Mouse (Mus musculus) midbrain, embryonic 14.5 days (tissue): ENCODE measurements around the gene Vamp2. TPM values are rescaled to one million over a fixed set of nuclear protein-coding genes. Genes with fewer than 3 reads are reported as not detected.
A peak's percentile ranks its signal among the peaks of the same experiment; 100 is the strongest.

Experiments used
- ATAC-seq: fragments of 200-750 bp; cut with Nextera tagmentation; 2 replicates; pipeline ENCODE4 v1.8.0; 2017; ENCODE audit warnings: moderate number of reproducible peaks, moderate library complexity; ENCODE audit not compliant: low FRiP score, low TSS enrichment
- DNase-seq: peaks from one replicate; pipeline ENCODE4 v3.0.0-alpha.2; 2015
- H3K27ac ChIP-seq: fragments of 300-500 bp; sonication (generic); replicated peaks from 2 replicates; pipeline ENCODE4 v1.5.1; 2014; ENCODE audit warnings: mild to moderate bottlenecking, low read depth, low read length, moderate library complexity
- H3K27me3 ChIP-seq: fragments of 300-500 bp; sonication (generic); 2 replicates; pipeline ENCODE4 v1.6.1; 2014; ENCODE audit warnings: low read length, control low read depth, mixed read lengths; ENCODE audit not compliant: control insufficient read depth, insufficient read depth
- H3K36me3 ChIP-seq: fragments of 300-500 bp; sonication (generic); 2 replicates; pipeline ENCODE4 v1.6.1; 2014; ENCODE audit warnings: low read length, control low read depth; ENCODE audit not compliant: control insufficient read depth, insufficient read depth
- H3K4me1 ChIP-seq: fragments of 300-500 bp; sonication (generic); 2 replicates; pipeline ENCODE4 v1.6.1; 2014; ENCODE audit warnings: mild to moderate bottlenecking, antibody characterized with exemption, low read length, control low read depth; ENCODE audit not compliant: control insufficient read depth, insufficient read depth
- H3K4me2 ChIP-seq: fragments of 300-500 bp; sonication (generic); 2 replicates; pipeline ENCODE4 v1.6.1; 2014; ENCODE audit warnings: mild to moderate bottlenecking, low read length, moderate library complexity
- H3K4me3 ChIP-seq: fragments of 300-500 bp; sonication (generic); replicated peaks from 2 replicates; pipeline ENCODE4 v1.5.1; 2014; ENCODE audit warnings: low read depth, low read length
- H3K9ac ChIP-seq: fragments of 300-500 bp; sonication (generic); replicated peaks from 2 replicates; pipeline ENCODE4 v1.6.1; 2014; ENCODE audit warnings: mild to moderate bottlenecking, low read length, moderate library complexity
- H3K9me3 ChIP-seq: fragments of 300-500 bp; sonication (generic); 2 replicates; pipeline ENCODE4 v1.6.1; 2016; ENCODE audit warnings: low read length, control low read depth, mixed read lengths; ENCODE audit not compliant: control insufficient read depth
- WGBS: fragments of 180-500 bp; shearing (Covaris S2); extraction: QIAGEN DNeasy Blood & Tissue Kit; methylation state at CpG from one replicate; pipeline ENCODE4 v1.1.7; 2014; 5-methylcytosine and 5-hydroxymethylcytosine counted together
- polyA plus RNA-seq: library from polyadenylated mRNA; unstranded; fragments of >200 nt; fragmentation: Nextera tagmentation; extraction: Ambion mirVana; gene quantifications from 2 replicates; pipeline ENCODE4 v1.2.1, GENCODE M21; 2014

The Vamp2 gene
- polyA plus RNA-seq, 1 experiment from 2014 or later = 260 TPM

DNA sequence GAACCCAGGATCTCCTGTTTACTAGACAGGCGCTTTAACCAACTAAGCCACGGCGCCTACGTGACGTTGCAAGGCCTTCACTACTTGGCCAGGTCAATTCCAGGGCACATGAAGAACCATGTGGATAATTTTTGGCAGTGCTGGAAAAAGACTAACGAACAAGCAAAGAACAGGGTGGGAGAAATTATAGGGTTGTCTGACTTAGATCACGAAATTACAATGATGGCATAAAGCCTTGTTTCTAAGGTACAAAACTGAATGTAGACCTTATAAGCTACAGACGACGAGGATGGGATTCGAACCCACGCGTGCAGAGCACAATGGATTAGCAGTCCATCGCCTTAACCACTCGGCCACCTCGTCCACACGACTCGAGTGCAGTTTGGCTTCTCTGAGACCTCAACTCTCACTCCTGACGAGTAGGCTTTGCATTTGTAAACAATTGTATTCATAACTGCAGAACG is 25.5 kb upstream of the Vamp2 start:
- Histone ChIP-seq H3K4me3 (peak overlapping the region; percentile 67), H3K36me3 (no peaks in the 10 kb centered on the region), H3K27me3 (no peaks in the 10 kb centered on the region), H3K27ac (peak overlapping the region; percentile 65), H3K4me1 (peaks cover 38% of the 10 kb centered on the region), H3K9ac (no peak overlapping the region; the same call in 1 of the 2 replicates), H3K9me3 (no peaks in the 10 kb centered on the region), H3K4me2 (peak overlapping the region; percentile 94)
- DNase-seq = peak; percentile 95
- WGBS = under 1% methylated on average over 19 of the region's 19 CpGs
- peak; percentile 66 for ATAC-seq

DNA sequence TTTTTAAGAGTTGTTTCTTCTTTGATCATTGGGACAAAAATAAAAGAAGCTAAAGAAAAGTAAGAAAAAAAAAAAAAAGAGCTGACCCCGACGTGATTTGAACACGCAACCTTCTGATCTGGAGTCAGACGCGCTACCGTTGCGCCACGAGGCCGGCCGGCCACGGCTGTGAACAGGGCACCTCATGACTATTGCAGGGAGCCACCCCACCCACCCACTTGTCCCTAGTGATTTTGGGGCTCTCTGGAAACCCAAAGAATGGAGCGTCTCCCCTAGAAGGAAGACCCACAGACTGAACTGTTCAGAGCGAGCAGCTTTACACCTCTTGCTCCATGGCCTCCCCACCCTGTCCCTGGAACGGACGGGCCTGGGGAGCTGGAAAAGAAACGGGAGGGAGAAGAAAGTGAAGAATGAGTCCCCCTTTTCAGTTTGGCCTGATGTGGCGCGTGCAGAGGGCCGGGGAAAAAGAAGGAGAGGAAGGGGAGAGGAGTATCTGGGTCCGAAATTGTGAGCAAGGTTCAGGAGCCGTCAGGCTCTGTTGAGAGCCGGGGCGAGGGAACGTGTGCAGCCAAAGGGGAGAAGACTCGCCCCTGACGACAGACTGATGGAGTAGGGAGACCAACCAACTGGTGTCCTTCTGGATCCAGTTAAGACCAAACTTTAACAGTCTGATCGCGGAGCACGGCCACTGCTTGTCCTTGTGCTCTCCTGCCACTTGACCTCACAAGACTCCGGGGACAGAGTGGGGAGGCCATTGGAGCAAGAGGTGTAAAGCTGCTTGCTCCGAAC is 24.7 kb upstream of the Vamp2 start:
- under 1% methylated on average over 31 of the region's 31 CpGs for WGBS
- peak overlapping the region; percentile 71 for H3K9ac ChIP-seq
- peak overlapping the region; percentile 65; the same call in 1 of the 2 replicates for H3K27ac ChIP-seq
- no peaks in the 10 kb centered on the region for H3K27me3 ChIP-seq
- peak overlapping the region; percentile 94 for H3K4me2 ChIP-seq
- no peaks in the 10 kb centered on the region for H3K36me3 ChIP-seq
- H3K9me3 ChIP-seq = no peaks in the 10 kb centered on the region
- peak; percentile 35; the same call in 1 of the 2 replicates for ATAC-seq
- H3K4me3 ChIP-seq = peak overlapping the region; percentile 67
- H3K4me1 ChIP-seq = peaks cover 30% of the 10 kb centered on the region
- peak; percentile 87 for DNase-seq

DNA sequence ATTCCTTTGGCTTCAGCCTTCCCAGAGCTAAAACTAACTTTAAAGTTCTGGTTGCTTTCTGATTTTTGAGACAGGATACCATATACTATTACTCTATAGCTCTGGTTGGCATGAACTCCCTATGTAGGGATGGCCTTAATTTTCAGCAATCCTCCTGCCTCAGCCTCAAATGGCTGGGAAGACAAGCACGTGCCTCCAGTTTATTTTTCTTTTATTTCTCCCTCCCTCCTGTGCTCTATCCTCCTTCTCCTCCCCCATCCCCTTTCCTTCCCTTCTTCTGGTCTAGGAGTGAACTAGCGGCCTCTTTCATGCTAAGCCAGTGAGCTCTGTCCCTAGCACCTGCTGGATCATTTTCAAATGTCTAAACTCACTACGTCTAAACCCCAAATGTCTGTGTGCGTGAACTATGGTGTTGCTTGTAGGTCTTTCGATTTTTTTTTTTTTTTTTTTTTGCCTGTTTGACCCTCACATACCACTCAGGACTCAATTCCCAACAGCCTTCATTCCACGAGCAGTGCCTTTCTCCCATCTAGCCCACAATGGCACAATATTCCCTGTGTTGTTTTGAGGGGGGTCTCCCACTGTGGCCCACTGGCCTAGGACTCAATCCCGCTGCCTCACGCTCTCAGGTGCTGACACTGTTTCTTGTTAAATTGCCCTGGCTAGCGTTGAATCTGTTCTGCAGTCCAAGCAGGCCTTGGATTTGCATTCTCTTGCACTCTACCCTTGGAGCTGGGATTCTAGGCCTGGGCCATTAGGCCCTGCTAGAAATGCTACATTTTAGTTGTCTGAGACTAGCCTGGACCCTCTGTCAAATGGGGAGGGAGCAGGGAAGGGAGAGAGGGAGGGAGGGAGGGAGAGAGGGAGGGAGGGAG is 23.8 kb upstream of the Vamp2 start:
- Histone ChIP-seq H3K4me3 (peak overlapping the region; percentile 67), H3K9me3 (no peaks in the 10 kb centered on the region), H3K27ac (no peak overlapping the region), H3K27me3 (no peaks in the 10 kb centered on the region), H3K9ac (peak overlapping the region; percentile 71; the same call in 1 of the 2 replicates), H3K4me1 (peaks cover 29% of the 10 kb centered on the region), H3K4me2 (peak overlapping the region; percentile 94), H3K36me3 (no peaks in the 10 kb centered on the region)
- ATAC-seq (no peak), DNase-seq (no peak)
- 42% methylated on average over 9 of the region's 9 CpGs for WGBS

DNA sequence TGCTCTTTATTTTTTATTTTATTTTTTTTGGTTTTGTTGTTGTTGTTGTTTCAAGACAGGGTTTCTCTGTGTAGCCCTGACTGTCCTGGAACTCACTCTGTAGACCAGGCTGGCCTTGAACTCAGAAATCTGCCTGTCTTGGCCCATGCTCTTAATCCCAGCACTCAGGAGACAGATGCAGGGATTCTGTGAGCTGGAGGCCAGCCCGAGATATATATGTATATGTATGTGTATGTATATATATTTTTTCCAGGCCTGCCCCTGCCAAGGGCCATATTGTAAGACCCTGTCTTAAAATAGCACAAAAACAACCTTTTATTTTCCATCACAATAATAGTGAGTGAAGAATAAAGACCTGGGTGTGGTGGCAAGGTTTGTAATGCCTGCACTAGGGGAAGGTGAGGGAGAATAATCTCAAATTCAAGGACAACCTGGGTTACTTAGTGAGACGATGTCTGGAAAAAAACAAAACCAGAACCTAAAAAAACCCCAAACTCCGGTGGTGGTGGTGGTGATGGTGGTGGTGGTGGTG is 22.8 kb upstream of the Vamp2 start:
- DNase-seq = no peak
- peaks cover 33% of the 10 kb centered on the region for H3K4me1 ChIP-seq
- WGBS = 62% methylated on average over 3 of the region's 3 CpGs

DNA sequence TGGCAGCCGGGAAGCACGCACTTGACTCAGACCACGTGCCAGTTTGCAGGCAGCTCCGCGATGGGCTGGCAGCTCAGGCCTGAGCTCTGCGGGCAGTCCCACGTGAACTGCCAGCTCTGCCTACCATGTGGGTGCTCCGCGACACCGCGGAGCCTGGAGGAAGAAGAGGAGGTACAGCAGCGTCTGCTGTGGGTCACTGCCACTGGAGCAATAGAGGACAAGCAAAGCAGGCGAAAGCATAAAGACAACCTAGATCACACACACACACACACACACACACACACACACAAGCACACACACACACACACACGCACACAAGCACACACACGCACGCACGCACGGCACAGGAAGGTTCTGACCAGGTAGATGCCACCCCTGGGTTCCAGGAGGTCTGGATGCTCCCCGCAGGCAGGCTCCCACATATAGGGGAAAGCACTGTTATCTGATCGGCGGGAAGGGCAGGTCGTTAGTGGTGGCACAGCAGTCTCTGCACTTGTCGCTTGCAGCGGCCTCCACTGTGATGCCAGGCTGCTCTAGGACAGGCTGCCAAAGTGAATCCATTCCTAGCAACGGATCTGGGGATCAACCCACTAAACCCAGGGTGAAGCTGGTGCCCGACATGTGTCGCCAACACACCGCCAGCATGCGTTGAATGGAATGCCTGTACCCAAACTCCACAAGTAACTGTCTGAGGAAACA is 22.0 kb upstream of the Vamp2 start:
- no peaks in the 10 kb centered on the region for H3K9me3 ChIP-seq
- peak overlapping the region; percentile 47; the same call in 1 of the 2 replicates for H3K9ac ChIP-seq
- H3K27ac ChIP-seq = 0 out of 2 replicates have a peak overlapping the region, but pooled peaks have one; percentile 20
- ATAC-seq (no peak), DNase-seq (peak; percentile 57)
- H3K36me3 ChIP-seq = no peaks in the 10 kb centered on the region
- H3K4me3 ChIP-seq = peak overlapping the region; percentile 35
- peaks cover 27% of the 10 kb centered on the region for H3K4me1 ChIP-seq
- no peaks in the 10 kb centered on the region for H3K27me3 ChIP-seq
- WGBS = under 1% methylated on average over 29 of the region's 29 CpGs
- peak overlapping the region; percentile 76 for H3K4me2 ChIP-seq

More for the DNA sequence above, 22.8 kb upstream of the Vamp2 start:
- Histone ChIP-seq H3K4me2 (peak overlapping the region; percentile 76), H3K9ac (no peak overlapping the region), H3K27ac (no peak overlapping the region), H3K4me3 (peak overlapping the region; percentile 35; the same call in 1 of the 2 replicates), H3K9me3 (no peaks in the 10 kb centered on the region), H3K27me3 (no peaks in the 10 kb centered on the region), H3K36me3 (no peaks in the 10 kb centered on the region)
- no peak for ATAC-seq

DNA sequence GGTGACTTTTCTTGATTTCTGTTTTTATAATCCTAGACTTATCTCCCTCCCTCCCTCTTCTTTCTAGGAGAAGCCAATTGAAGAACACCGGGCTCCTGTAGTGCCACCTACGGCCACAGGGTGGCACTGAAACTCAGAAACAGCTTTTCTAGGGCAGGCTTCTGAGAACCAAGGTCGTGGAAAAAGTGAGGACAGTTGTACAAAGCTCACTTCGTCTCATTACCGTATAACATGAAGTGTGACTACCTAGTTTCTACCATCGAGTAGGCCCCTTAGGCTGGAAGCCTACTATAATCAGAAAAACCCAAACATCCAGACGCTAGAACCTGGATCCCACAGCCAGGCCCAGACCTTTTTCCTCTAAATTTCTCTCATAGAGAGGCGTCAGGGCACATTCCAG is 21.3 kb upstream of the Vamp2 start:
- DNase-seq (peak; percentile 95), ATAC-seq (no peak)
- Histone ChIP-seq H3K27me3 (no peaks in the 10 kb centered on the region), H3K9ac (no peak overlapping the region; the same call in 1 of the 2 replicates), H3K4me2 (peak overlapping the region; percentile 76), H3K27ac (no peak overlapping the region), H3K4me1 (peaks cover 29% of the 10 kb centered on the region), H3K36me3 (no peaks in the 10 kb centered on the region), H3K9me3 (no peaks in the 10 kb centered on the region), H3K4me3 (peak overlapping the region; percentile 35)
- 10% methylated on average over 8 of the region's 8 CpGs for WGBS

DNA sequence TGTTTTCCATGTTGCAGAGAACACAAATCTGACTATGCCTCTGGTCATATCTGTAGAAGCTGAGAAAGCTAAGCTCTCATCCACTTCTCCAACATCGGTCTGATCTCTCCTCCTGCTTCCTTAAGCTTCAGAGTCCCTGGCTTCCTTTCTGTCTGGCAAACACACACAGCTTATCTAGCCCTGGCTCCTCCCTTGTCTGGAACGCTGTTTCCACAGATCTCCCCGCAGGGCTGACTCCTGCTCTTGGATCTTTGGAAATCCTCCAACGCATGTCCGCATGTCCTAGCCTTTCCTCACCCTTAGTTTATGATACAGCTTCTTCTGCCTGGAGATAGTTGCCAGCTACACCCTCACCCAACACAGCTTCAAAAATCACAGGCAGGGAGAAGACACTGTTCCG is 20.7 kb upstream of the Vamp2 start:
- ATAC-seq (no peak), DNase-seq (no peak)
- 61% methylated on average over 6 of the region's 6 CpGs for WGBS
- H3K4me3 ChIP-seq = no peak overlapping the region
- H3K27me3 ChIP-seq = no peaks in the 10 kb centered on the region
- no peaks in the 10 kb centered on the region for H3K9me3 ChIP-seq
- no peak overlapping the region for H3K4me2 ChIP-seq
- no peaks in the 10 kb centered on the region for H3K36me3 ChIP-seq
- no peak overlapping the region for H3K9ac ChIP-seq
- no peak overlapping the region for H3K27ac ChIP-seq
- peaks cover 35% of the 10 kb centered on the region for H3K4me1 ChIP-seq

DNA sequence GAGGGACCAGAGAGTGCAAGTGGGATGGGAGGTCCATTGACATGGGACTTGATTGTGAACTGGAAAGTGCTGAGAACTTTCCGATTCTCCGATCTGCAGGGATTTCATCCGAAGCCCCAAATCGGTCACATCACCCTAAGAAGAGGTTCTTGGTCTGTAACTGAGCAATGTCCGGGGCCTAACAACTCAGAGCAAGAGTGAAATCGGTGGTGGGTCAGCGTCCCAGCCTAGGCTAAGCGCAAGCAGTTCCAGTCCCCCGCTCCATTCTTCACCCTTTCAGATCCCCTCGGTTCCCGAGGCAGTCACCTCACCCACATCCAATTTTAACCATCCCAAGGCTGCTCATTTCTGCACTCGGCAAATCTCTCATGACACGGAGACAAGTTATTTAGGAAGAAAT is 18.2 kb upstream of the Vamp2 start:
- Histone ChIP-seq H3K4me1 (peaks cover 29% of the 10 kb centered on the region), H3K36me3 (no peaks in the 10 kb centered on the region), H3K27ac (peak overlapping the region; percentile 89), H3K4me2 (peak overlapping the region; percentile 72), H3K9me3 (no peaks in the 10 kb centered on the region), H3K4me3 (peak overlapping the region; percentile 59), H3K9ac (peak overlapping the region; percentile 77), H3K27me3 (no peaks in the 10 kb centered on the region)
- DNase-seq (no peak), ATAC-seq (no peak)
- under 1% methylated on average over 13 of the region's 13 CpGs for WGBS
